Mouse (Mus musculus) kidney, adult 2 months (tissue): Measurements from ENCODE around the gene Gm20662. TPM values are rescaled to one million over a fixed set of nuclear protein-coding genes. Genes with fewer than 3 reads are reported as not detected.

Experiments used
- DNase-seq: peaks from one replicate; pipeline ENCODE4 v3.0.0; 2021
- H3K27ac ChIP-seq: fragments of 200-500 bp; 2 replicates; pipeline ENCODE4 v1.5.1; 2012; ENCODE audit warnings: low read depth, low read length, control low read depth, inconsistent platforms; ENCODE audit not compliant: insufficient read depth
- H3K27me3 ChIP-seq: fragments of 200-500 bp; replicated peaks from 2 replicates; pipeline ENCODE4 v1.6.1; 2012; ENCODE audit warnings: mild to moderate bottlenecking, moderate library complexity, low read length, inconsistent platforms; ENCODE audit not compliant: control insufficient read depth, insufficient read depth
- H3K36me3 ChIP-seq: fragments of 200-500 bp; 2 replicates; pipeline ENCODE4 v1.6.1; 2012; ENCODE audit warnings: mild to moderate bottlenecking, moderate library complexity, low read length, inconsistent platforms; ENCODE audit not compliant: control insufficient read depth, insufficient read depth
- H3K4me1 ChIP-seq: fragments of 200-500 bp; 2 replicates; pipeline ENCODE4 v1.6.1; 2011; ENCODE audit warnings: low read length; ENCODE audit not compliant: control insufficient read depth, insufficient read depth
- H3K4me3 ChIP-seq: fragments of 200-500 bp; 2 replicates; pipeline ENCODE4 v1.5.1; 2011; ENCODE audit warnings: mild to moderate bottlenecking, low read depth, low read length, control low read depth; ENCODE audit not compliant: insufficient read depth
- CTCF ChIP-seq: fragments of 200-500 bp; conservative IDR thresholded peaks from 2 replicates; pipeline ENCODE4 v1.5.1; 2011; ENCODE audit warnings: low read depth, mild to moderate bottlenecking, control low read depth, low read length, moderate library complexity, mixed read lengths; ENCODE audit not compliant: insufficient read depth, insufficient read length
- POLR2A ChIP-seq: fragments of 200-500 bp; IDR thresholded peaks from one replicate; pipeline ENCODE4 v1.6.1; 2011; ENCODE audit warnings: low read depth, low read length, control low read depth
- WGBS: fragments of 180-500 bp; shearing (Covaris S2); methylation state at CpG from one replicate; pipeline ENCODE4 v1.1.7; 2018; 5-methylcytosine and 5-hydroxymethylcytosine counted together
- polyA plus RNA-seq: library from polyadenylated mRNA; depleted of rRNA; stranded (reverse); fragments of >200 nt; gene quantifications from 2 replicates; pipeline ENCODE4 v1.2.3, GENCODE M21; 2012

Gene Gm20662
- polyA plus RNA-seq, 1 experiment = 0.55 TPM

DNA sequence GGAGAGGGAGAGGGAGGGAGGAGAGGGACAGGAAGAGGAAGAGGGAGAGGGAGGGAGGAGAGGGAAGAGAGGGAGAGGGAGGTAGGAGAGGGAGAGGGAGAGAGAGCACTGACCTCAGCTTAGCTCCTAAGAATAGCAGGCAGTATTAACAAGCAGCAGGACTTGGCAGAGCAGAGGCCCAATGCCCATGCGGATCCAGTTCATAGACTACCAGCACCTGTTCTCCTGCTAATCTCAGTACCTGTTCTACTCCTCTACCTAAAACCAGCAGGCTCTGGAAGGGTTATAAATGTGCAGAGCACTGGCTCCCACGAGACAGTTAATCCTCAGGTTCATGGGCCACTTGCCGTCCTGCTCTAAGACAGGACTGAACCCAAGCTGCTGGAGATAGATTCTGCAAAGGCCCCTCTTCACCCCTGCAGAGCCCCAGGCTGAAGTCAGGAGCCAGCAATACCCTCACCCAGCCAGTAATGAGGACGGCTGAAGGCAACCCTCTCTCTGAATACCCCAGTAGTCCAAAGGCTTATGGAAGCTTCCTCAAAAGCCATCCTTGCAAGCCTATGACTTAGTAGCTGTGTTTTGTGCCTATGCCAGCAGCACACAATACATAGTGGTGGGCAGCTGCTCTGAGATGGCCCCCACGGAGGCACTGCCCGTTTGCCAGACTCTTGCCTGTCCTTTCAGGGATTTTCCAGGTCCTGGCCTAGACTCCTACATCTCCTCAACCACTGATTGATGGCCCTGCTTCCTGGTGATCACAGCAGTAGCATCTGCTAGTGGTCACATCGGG is 77.2 kb downstream of the Gm20662 start:
- DNase-seq = no peak
- Histone ChIP-seq H3K4me3 (no peak overlapping the region), H3K4me1 (peaks cover 4% of the 10 kb centered on the region; the same call in 1 of the 2 replicates), H3K27ac (no peak overlapping the region), H3K27me3 (no peaks in the 10 kb centered on the region), H3K36me3 (no peaks in the 10 kb centered on the region)
- 55% methylated on average over 7 of the region's 7 CpGs for WGBS
- TF ChIP-seq POLR2A = no peak
- no peak for TF ChIP-seq CTCF

DNA sequence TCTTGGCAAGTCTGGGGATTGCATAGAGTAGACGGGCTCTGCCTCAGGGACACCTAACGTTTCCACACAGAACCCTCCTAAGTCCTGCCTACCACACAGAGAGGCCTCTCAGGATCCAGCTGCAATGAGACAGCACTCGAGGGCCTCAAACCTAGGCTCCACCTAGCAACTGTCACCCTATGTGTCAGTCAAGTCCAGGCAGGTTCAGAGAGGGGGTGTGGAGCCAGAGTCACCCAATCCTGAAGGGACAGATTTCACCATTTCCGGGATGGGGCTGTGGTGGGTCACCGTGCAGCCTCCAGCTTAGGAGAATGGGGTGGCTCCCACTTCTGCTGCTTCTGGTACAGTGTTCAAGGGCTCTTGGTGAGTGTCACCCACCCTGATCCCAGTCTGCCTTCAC is 84.0 kb downstream of the Gm20662 start, which contains the start of gene Mst1:
TSS of gene Mst1 (plus strand) at position 269 of the 400 bp plus-strand sequence.
- Histone ChIP-seq H3K4me3 (peak within 1 kb of the TSS; percentile 86), H3K27me3 (no peaks in the 10 kb centered on the region), H3K4me1 (peaks cover 24% of the 10 kb centered on the region), H3K36me3 (no peaks in the 10 kb centered on the region; the same call in 1 of the 2 replicates), H3K27ac (peak within 1 kb of the TSS; percentile 57; the same call in 1 of the 2 replicates)
- TF ChIP-seq POLR2A = no peak
- TF ChIP-seq CTCF = no peak
- DNase-seq = no peak
- WGBS = 89% methylated on average over 5 of the region's 5 CpGs

DNA sequence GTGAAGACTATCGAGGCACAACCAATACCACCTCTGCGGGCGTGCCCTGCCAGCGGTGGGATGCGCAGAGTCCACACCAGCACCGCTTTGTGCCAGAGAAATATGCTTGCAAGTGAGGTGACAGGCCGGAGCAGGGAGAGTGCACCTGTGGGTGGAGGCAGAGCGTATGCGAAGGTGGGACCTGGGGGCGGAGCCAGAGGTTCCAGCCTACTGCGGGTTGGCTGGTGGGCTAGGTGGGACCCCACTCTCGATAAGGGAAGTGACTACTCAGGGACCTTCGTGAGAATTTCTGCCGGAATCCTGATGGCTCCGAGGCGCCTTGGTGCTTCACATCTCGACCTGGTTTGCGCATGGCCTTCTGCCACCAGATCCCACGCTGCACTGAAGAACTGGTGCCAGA is 86.4 kb downstream of the Gm20662 start:
- Histone ChIP-seq H3K36me3 (peaks cover 1% of the 10 kb centered on the region; the same call in 1 of the 2 replicates), H3K4me1 (peaks cover 30% of the 10 kb centered on the region), H3K27me3 (no peaks in the 10 kb centered on the region), H3K27ac (no peak overlapping the region), H3K4me3 (no peak overlapping the region)
- TF ChIP-seq POLR2A (peak; percentile 1), CTCF (no peak)
- WGBS = 6% methylated on average over 19 of the region's 19 CpGs
- DNase-seq = no peak

- no peak within 1 kb of the TSS for H3K4me3 ChIP-seq
- H3K27ac ChIP-seq = no peak within 1 kb of the TSS
- H3K27me3 ChIP-seq = no peaks in the 10 kb centered on the region
- peaks cover 29% of the 10 kb centered on the region for H3K4me1 ChIP-seq
- 36% methylated on average over 12 of the region's 12 CpGs for whole genome bisulfite sequencing
- H3K36me3 ChIP-seq = peaks cover 1% of the 10 kb centered on the region; the same call in 1 of the 2 replicates
- DNase-seq = no peak
- TF ChIP-seq CTCF (no peak), POLR2A (peak; percentile 36)
Observed at GRCm38 (mm10) chr9:108082988-108083431, 86.9 kb downstream of the Gm20662 start, which contains the start of gene Rnf123. Gene Rnf123 (minus strand): TSS chr9:108083346.

DNA sequence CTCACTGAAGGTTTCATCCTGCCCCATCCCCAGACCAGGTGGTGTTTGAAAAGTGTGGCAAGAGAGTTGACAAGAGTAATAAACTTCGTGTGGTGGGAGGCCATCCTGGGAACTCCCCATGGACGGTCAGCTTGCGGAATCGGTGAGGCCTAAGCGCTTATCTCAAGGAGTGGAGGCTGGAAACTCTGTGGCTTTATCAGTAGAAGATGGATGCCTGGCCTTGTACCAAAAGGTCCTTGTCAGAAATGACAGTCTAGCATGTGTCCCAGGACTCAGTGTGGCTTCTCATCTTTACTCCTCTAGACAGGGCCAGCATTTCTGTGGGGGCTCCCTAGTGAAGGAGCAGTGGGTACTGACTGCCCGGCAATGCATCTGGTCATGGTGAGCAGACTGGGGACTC is 87.4 kb downstream of the Gm20662 start:
- Histone ChIP-seq H3K4me3 (no peak overlapping the region), H3K4me1 (peaks cover 24% of the 10 kb centered on the region), H3K36me3 (peaks cover 1% of the 10 kb centered on the region; the same call in 1 of the 2 replicates), H3K27me3 (no peaks in the 10 kb centered on the region), H3K27ac (no peak overlapping the region)
- 83% methylated on average over 6 of the region's 6 CpGs for WGBS
- DNase-seq = no peak
- TF ChIP-seq POLR2A = no peak

GRCm38 (mm10) chr9:108085261-108085660 is 89.1 kb downstream of the Gm20662 start:
- peaks cover 5% of the 10 kb centered on the region for H3K36me3 ChIP-seq
- no peaks in the 10 kb centered on the region for H3K27me3 ChIP-seq
- WGBS = 62% methylated on average over 4 of the region's 4 CpGs
- TF ChIP-seq CTCF = no peak
- H3K27ac ChIP-seq = peak overlapping the region; percentile 87
- peak; percentile 84 for DNase-seq
- H3K4me3 ChIP-seq = no peak overlapping the region
- H3K4me1 ChIP-seq = peaks cover 25% of the 10 kb centered on the region

- Histone ChIP-seq H3K36me3 (peaks cover 4% of the 10 kb centered on the region), H3K4me1 (peaks cover 15% of the 10 kb centered on the region), H3K27me3 (no peaks in the 10 kb centered on the region), H3K27ac (peak overlapping the region; percentile 70), H3K4me3 (no peak overlapping the region)
- 54% methylated on average over 7 of the region's 7 CpGs for WGBS
- TF ChIP-seq CTCF (no peak), POLR2A (no peak)
- DNase-seq = peak; percentile 87
Observed at GRCm38 (mm10) chr9:108090611-108091120, 94.5 kb downstream of the Gm20662 start.
